Mouse (Mus musculus) bone marrow, adult 2 months (tissue): Measurements from ENCODE around the gene Abi3.

Source experiments
- CTCF ChIP-seq: fragments of 200-500 bp; IDR thresholded peaks from 2 replicates; pipeline ENCODE4 v1.5.1; 2011; ENCODE audit warnings: low read length, control low read depth; ENCODE audit not compliant: control insufficient read depth, insufficient read depth
- POLR2A ChIP-seq: fragments of 200-500 bp; IDR thresholded peaks from 2 replicates; pipeline ENCODE4 v1.6.1; 2011; ENCODE audit warnings: low read depth, mild to moderate bottlenecking, control low read depth, low read length, borderline replicate concordance; ENCODE audit not compliant: control insufficient read depth

DNA sequence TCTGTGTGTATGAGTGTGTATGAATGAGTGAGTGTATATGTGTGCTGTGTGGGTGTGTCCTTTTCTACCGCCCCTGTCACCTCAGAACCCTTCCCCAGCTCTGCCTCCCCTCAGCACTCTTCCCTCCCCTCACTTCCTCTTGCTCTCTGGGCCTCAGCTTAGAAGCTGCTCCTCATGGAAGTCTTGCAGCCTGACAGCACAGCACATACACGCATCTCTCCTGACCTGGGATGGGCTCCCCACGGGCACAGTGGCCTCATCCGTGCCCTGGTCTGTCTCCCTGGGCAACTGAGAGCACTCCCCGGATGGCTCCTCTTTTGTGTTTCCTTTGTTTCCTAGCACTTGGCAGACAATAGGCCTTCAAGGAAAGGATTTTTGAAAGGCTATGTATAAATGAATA lies 32.7 kb downstream of the Abi3 start:
- TF ChIP-seq POLR2A (no peak), CTCF (no peak)
